Mouse (Mus musculus) urinary bladder, postnatal 14 days (tissue): ENCODE results near the gene Tmem106a.
A peak's percentile ranks its signal among the peaks of the same experiment; 100 is the strongest.
"Not testable (repeated sequence)": the region's sequence is repeated elsewhere in the genome, so short reads cannot be mapped to it uniquely, and the experiment has no call there.

Experiments used
- DNase-seq: peaks from one replicate; pipeline ENCODE4 v3.0.0; 2021; ENCODE audit warnings: low spot score

Tmem106a gene

DNA sequence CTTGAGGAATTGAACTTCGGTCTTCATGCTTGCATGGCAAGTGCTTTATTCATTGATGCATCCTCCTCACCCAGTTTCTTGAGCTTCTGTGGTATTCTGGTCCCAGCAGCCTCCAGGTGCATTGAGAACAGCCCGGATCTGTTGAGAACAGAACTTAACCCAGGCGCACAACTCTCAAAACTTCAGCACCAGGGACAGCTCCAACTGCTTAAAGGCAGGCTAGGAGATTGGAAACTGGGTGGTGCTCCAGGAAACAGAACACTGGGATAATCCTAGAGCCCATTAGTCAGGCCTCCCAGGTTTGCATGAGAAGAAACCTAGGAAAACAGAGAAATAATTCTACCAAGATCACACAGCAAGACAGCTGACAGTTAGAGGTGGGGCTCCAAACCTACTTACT, 20.4 kb downstream of the Tmem106a start:
- peak; percentile 73 for DNase-seq

DNA sequence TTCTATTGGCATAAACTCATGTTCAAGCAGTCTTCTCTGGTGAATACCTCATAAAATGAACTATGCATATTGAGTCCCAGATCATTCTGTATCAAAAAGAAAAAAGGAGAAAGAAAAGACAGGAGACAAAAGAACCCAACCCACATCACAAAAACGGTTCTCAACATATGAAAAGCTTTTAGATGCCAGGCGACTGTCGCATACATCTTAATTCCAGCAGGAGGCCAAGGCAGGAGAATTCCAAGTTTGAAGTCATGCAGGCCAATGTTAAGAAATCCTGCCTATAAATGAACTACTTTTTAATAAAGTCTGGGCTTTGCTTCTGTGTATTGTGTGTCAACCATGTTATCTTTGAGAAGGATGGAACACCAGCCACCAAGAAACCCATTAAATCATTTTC, 22.1 kb downstream of the Tmem106a start:
- no peak for DNase-seq

DNA sequence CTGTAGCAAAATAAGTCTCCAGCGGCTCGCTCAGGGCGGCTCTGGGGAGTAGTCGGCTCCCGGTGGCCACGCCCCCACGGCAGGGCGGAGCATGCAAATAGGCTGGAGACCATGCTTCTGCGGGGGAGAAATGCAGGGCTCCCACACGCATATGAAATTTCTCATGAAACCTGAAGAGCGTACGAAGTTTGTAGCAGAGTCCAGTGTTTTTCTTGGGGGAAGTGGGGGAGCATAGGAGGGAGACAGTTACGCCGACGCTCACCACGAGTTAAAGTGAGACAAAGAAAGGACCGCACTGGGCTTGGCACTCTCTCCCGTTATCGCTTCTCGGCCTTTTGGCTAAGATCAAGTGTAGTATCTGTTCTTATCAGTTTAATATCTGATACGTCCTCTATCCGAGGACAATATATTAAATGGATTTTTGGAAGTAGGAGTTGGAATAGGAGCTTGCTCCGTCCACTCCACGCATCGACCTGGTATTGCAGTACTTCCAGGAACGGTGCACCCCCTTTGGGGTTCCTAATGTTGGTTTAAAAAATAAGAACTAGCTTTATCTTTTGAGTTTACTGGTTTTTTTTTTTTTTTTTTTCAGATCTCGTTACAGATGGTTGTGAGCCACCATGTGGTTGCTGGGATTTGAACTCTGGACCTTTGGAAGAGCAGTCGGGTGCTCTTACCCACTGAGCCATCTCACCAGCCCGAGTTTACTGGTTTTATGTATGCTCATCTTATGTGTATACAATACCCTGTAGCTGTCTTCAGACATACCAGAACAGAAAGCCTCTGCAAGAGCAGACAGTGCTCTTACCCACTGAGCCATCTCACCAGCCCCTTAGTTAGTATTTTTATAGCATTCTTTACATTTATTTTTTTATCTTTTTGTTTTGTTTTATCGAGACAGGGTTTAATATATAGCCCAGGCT, 22.8 kb downstream of the Tmem106a start:
- DNase-seq, result peak; percentile 80

DNA sequence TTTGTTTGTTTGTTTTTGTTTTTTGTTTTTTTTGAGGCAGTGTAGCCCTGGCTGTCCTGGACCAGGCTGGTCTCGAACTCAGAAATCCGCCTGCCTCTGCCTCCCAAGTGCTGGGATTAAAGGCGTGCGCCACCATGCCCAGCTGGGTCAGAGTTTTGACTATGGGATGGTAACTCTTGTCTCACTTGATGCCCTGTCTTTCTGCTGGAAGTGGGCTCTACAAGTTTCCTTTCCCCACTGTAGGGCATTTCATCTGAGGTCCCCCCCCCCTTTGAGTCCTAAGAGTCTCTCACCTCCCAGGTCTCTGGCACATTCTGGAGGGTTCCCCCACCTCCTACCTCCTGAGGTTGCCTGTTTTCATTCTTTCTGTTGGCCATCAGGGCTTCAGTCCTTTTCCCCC, 25.1 kb downstream of the Tmem106a start:
- not testable (repeated sequence) for DNase-seq

DNA sequence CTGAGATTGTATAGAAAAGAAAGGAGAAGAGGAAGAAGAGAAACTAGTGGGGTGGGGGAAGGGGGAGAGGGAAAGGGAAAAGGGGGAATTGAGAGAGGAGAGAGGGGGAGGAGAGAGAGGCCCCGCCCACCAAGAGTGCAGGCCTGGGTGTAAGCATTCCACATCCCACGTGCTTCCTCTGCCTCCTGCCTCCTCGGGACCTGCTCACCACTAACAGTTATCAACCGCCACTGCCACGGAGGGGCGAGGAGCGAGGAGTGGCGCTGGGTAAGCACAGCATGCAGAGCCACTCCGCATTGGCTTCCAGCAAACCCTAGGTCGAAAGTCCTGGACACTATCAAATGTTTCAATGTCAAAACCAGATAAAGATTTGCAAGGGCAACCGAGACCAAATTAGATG, 28.4 kb downstream of the Tmem106a start:
- no peak for DNase-seq

DNA sequence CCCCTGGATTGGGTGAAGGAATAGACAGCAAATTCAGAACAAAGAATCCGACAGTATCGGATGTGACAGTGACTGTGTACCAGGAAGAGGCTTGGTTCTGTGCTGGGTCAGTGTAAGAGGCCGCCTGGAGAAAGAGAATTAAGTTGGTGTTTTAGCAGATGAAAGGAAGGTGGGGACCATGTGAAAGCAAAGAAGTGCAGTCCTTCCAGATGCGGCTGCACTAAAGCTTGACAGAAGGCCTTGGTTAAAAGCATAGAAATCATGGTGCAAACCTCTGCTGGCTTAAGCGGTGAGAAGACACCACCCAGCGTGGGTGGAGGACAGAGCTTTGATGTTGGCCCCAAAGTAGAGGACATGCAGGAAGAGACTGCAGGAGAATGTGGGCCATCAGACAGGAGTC, 31.6 kb downstream of the Tmem106a start:
- no peak for DNase-seq

DNA sequence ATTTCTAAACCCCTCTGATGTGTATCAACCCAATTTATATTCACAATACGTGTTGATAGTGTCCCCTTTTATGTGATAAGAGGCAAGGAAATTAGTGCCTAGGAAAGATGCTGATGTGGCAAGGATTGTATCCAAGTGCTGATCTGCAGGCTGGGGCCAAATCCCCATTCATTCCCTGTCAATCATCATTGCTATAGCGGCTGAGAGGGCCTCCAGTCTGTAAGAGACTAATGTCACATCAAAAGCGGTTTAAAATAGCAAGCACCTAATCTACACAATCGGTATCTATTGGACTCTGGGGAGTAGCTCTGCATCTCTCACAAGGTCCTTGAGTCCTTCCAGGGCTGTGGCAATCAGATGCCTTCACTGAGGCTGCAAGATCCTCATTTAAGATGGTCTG, 32.1 kb downstream of the Tmem106a start:
- no peak for DNase-seq

DNA sequence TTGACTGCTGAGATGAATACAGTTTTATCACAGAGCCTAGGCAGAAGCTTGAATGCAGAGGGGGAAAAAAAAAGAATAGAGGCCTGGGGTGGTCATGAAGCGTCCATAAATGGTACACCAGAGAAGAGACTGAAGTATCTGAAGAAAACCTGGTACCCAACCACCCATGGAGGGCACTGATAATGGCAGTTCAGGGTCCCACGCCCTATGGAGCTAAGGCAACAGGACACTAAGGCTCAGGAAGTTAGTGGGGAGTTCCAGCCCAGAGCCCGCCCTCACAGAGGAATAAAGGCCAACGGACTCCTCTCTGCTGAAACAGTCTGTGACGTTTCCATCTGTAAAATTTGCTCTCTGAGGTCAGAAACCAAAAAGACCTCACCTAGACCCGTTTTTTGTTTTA, 33.3 kb downstream of the Tmem106a start:
- DNase-seq, result no peak

DNA sequence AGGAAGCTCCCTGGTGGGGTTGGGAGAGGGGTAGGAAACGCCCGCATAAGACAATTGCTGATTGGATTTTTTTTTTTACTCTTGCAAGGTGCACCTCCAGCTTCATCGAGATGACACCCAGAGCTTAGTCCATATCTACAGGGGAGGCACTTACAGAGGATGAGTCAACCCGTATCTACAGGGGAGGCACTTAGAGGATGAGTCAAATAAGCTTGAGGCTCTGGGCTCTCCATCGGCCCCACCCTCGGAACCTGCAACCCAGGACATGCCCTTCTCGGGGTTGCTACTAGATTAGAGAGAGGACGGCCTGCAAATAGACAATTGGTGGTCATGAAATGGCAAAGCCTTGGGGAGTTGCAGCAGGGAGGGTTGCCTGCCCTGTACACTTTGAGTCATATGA, 34.1 kb downstream of the Tmem106a start:
- no peak for DNase-seq

DNA sequence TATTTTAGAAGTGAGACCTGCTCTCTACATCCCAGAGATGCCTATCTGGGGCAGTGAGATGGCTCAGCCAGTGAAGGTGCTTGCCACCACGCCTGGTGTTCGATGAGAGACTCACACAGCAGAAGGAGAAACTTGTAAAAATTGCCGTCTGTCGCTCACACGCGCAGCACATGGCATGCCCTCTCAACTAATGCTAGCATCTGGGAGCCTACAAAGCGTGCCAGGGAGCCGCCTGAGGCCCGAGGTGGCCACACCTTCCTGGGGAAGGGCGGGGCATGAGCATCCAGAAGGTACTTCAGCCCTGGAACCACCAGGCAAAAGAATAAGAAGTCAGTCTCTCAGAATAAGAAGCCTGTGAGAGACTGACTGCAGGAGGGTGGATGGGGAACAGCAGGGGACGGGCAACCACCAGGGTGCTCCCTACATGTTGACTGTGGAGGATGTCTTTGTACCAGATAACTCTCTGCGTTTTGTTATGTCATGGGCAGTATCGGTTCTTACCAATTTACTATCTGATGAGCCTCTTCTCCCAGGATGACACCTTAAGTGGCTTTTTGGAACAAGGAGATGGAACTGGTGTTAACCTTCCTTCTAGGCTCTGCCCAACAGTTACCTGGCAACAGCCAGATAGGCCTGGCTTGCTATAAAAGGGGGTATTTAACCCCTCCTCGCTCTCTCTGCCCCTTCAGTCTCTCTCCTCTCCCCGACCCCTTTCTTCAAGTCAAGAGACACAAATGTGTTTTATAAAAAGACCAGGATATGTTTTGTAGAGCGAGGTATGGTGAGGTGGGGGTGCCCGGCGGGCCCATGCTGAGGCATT, 35.1 kb downstream of the Tmem106a start:
- DNase-seq, result no peak

DNA sequence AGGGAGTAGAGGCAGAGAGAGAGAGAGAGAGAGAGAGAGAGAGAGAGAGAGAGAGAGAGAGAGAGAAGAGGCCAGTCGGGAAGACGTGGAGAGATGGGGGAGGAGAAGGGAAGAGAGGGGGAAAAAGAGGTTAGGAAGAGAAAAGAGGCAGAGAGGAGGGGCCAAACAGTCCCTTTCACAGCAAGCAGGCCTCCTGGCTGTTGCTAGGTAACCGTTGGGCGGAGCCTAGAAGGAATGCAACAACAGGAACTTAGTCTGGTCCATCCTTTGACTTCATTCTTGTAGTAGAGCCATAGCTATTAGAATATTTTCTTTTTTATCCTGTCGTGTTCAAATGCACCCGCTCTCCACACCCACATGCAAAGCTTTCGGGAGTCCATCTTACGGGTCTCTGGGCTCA, 35.8 kb downstream of the Tmem106a start:
- peak; percentile 24 for DNase-seq

DNA sequence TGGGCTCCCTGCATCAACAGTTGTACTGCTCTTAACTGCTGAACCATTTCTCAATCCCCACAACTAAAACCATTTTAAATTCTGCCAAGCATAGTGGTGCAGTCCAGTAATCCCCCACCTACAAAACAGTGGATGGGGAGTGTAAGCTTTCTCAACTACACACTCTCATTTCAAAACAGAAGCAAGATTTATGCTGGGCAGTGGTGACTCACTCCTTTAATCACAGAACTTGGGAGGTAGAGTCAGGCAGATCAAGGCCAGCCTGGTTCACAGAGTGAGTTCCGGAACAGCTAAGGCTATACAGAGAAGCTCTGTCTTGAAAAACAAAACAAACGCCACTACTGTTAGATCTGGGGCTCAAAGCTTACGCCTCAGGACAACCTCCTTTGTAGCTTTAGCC, 36.6 kb downstream of the Tmem106a start:
- no peak for DNase-seq

DNA sequence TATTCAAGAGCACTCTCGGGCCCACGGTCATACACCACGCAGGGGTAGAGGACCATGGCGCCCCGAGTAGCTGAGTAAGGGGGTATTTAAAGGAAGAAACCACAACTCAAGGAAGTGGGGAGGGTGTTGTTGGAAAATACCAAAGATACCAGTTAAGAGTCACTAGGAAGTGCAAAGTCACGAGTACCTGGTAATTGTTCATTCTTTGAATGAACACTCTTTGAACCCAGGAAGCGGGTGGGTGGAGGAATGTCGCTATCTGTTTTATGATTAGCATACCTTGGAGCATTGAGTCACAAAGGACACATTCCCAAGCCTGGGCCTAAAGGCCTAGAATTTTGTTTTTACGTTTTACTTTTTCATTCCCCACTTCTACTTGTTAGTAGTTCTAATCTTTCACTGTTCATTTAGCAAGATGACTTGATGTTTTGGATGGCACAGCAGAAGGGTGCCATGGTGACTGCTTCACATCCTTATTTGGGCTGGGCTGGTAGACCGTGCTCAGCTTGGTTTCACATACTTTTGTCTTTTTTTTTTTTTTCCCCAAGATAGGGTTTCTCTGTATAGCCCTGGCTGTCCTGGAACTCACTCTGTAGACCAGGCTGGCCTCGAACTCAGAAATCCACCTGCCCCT, 38.1 kb downstream of the Tmem106a start:
- not testable (repeated sequence) for DNase-seq

DNA sequence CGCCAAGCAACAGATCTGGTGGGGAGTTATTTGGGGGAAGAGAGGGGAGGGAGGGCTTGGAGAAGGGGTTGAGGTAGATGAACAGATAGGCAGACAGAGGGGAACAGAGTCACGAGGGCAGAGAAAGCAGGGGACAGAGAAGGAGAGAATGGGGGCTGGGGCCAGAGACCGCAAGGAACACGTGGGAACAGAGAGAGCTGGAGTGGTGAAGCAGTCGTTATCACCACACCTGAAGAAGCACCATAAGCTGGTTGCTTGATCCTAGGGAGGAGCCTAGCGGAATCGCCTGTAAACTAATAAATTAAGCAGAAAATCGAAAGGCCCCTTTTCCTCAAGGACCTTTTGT, 44.6 kb downstream of the Tmem106a start:
- no peak for DNase-seq

DNA sequence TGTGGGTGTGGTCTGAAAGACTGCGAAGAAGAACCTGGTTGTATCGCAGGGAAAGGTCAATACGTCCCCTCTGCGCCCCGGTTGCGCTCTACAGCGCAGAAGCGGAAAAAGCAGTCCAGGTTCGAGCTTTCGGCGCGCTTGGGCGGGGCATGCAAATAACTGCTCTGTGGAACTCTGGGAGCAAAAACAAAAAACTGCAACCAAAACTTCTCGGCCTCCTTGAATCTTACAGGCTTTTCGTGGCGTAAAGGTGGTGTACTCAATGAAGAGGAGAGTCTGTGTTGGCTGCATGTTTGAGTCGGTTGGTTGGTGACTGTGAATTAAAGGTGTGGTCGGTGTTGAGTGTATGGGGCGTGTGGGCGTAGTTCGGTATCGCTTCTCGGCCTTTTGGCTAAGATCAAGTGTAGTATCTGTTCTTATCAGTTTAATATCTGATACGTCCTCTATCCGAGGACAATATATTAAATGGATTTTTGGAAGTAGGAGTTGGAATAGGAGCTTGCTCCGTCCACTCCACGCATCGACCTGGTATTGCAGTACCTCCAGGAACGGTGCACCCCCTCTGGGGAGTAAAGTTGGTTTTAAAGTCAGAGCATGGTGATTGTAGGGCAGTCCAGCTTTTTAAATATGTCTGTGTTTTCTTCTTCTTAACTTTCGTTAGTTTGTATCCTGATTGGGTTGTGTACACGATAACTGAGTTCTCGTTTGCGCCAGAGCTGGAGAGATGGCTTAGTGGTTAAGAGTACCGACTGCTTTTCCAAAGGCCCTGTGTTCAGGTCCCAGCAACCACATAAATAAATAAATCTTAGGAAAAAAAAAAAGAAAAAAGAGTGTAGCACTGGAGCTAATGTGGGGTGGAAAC, 45.2 kb downstream of the Tmem106a start, which contains the start of gene Rdm1:
Gene Rdm1, plus strand, starts transcription at position 201 of the 862 bp plus-strand sequence.
- peak; percentile 83 for DNase-seq

DNA sequence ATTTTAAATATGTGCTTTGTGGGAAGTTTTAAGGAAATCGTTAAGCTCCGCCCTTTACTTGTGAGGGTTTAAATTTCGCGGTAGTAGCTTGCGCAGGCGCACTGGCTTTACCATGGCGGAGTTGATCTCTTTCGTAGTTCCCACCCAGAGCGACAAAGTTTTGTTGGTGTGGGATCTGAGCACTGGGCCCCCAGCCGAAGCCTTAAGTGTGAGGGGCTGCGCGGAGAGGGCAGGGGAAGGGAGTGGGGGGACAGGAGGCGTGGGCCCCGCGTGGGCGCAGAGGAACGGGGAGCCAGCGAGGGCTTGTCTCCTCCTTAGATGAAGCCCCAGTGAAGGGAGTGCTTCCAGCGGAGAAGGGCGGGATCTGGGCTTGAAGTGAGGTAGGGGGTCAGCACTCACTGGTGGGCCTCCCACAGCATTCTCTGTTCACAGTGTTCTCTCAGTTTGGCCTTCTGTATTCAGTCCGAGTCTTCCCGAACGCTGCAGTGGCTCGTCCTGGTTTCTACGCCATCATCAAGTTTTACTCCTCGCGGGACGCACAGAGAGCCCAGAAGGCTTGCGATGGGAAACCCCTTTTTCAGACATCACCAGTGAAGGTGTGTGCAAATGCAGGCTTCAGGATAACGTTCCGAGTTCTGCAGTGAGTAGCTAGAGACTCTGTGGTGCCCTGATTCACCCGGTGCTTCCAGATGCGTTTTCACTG, 46.0 kb downstream of the Tmem106a start:
- DNase-seq, result peak; percentile 89

DNA sequence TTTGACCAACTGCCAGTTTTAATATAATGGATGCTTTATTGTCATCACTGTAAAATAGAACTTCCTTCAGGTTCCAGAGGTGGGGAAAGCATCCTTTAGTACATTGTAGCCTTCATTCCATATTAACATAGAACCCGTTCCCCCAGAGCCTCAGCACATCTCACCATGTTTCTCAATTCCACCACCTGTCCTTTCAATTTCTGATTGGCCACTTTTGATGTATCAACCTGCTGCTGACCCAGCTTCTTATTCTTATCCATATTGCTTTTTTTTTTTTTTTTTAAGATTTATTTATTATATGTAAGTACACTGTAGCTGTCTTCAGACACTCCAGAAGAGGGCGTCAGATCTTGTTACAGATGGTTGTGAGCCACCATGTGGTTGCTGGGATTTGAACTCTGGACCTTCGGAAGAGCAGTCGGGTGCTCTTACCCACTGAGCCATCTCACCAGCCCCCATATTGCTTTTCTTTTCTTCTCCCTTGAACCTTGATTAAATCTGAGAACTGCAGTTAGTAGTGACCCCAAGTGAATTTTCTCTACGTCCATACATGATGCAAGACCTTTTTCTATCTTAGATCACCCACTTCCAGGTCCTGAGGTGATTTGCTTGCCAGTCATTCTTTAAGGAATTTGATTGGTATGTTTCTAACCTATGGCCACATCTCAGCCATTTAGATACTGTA, 46.8 kb downstream of the Tmem106a start:
- not testable (repeated sequence) for DNase-seq

DNA sequence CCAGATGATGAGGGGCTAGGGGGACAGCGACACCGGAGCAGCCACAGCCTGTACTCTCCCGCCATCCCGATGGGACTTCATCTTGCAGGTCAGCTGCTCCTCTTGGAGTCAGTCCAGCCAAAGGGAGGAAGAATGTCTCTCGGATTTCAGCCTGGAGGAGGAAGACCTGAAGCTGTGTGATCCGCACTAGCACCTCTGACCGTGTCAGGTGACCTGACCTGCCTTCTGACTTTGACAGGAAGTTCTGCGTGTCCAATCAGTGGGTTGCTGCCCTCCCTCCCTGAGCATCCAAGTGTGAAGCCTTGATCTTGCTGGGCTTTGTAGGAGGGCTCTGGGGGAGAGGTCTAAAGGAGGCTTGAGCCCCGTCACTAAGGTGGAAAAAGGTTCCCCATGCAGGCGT, 53.6 kb downstream of the Tmem106a start:
- no peak for DNase-seq

DNA sequence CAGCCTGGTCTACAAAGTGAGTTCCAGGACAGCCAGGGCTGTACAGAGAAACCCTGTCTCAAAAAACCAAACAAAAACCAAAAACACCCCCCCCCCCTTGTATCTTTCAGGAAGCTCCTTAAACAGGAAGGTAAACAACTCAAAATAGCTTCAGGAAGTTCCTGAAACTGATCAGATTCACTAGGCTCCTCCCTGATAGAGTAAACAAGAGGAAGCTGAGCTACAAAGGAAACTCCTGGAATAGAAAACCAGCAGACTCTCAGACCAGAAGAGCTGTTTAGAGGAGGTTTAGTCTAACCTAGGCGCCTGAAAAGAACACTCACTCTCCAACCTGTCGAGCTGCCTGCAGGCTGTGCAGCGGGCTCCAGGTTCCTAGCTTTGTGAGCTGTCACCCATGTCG, 57.7 kb downstream of the Tmem106a start:
- DNase-seq, result no peak
